Mouse (Mus musculus): ENCODE measurements around the gene Dhx16.
"Not testable (repeated sequence)": the region's sequence is repeated elsewhere in the genome, so short reads cannot be mapped to it uniquely, and the experiment has no call there.

Dhx16 gene

GRCm38 (mm10) chr17:35920384-35920783 is 40.8 kb downstream of the Dhx16 start:
- DNase-seq (ENCODE audit: low spot score in 2 of 2): no peak

- no peak for DNase-seq (ENCODE audit: low spot score in 2 of 2)
Observed at GRCm38 (mm10) chr17:35920862-35921562, 41.4 kb downstream of the Dhx16 start.

GRCm38 (mm10) chr17:35921710-35922109 is 42.1 kb downstream of the Dhx16 start:
- no peak for DNase-seq (ENCODE audit: low spot score in 2 of 2)

GRCm38 (mm10) chr17:35922566-35922965 is 42.9 kb downstream of the Dhx16 start:
- DNase-seq (ENCODE audit: low spot score in 2 of 2): no peak

GRCm38 (mm10) chr17:35923281-35923680 is 43.7 kb downstream of the Dhx16 start:
- no peak for DNase-seq (ENCODE audit: low spot score in 2 of 2)

- DNase-seq (ENCODE audit: low spot score in 2 of 2): peak in 1 of 2 experiments; percentile 3
Observed at GRCm38 (mm10) chr17:35927471-35927870, 47.9 kb downstream of the Dhx16 start.

GRCm38 (mm10) chr17:35929534-35929933 is 49.9 kb downstream of the Dhx16 start:
- DNase-seq (ENCODE audit: low spot score in 2 of 2): no peak

- no peak for DNase-seq (ENCODE audit: low spot score in 2 of 2)
Observed at GRCm38 (mm10) chr17:35930627-35931026, 51.0 kb downstream of the Dhx16 start.

- no peak for DNase-seq (ENCODE audit: low spot score in 2 of 2)
Observed at GRCm38 (mm10) chr17:35932608-35933007, 53.0 kb downstream of the Dhx16 start.

- not testable (repeated sequence) for DNase-seq (ENCODE audit: low spot score in 2 of 2)
Observed at GRCm38 (mm10) chr17:35935763-35936162, 56.1 kb downstream of the Dhx16 start.

GRCm38 (mm10) chr17:35937700-35938348 is 58.2 kb downstream of the Dhx16 start:
- DNase-seq (ENCODE audit: low spot score in 2 of 2): peak in 1 of 2 experiments; percentile 60

GRCm38 (mm10) chr17:35939108-35939507 is 59.5 kb downstream of the Dhx16 start:
- DNase-seq (ENCODE audit: low spot score in 2 of 2): no peak

- no peak for DNase-seq (ENCODE audit: low spot score in 2 of 2)
Observed at GRCm38 (mm10) chr17:35939941-35940340, 60.3 kb downstream of the Dhx16 start.

Measured in spleen, postnatal 10 days (tissue).